Mouse (Mus musculus): ENCODE measurements at regions not wholly inside any gene's neighbourhood (a gene's known extent, or its start where the extent isn't known, plus 50 kb on each side); places are given as distances from the start of the nearest gene placed in this dataset.
"Not testable (repeated sequence)": the region's sequence is repeated elsewhere in the genome, so short reads cannot be mapped to it uniquely, and the experiment has no call there.

- H3K9ac ChIP-seq, H3K4me3 ChIP-seq, H3K4me1 ChIP-seq, H3K27ac ChIP-seq, H3K9me3 ChIP-seq, H3K36me3 ChIP-seq, H3K4me2 ChIP-seq, H3K27me3 ChIP-seq: not testable (repeated sequence)
- peak; percentile 48; the same call in 1 of the 2 replicates for ATAC-seq (ENCODE audit: insufficient number of reproducible peaks, insufficient read depth, low FRiP score, low TSS enrichment, low read depth)
- WGBS = no CpG with 5 or more reads among the region's 5 CpGs
These were observed 125.7 kb upstream of the Sulf2 start for GRCm38 (mm10) chr2:166281137-166281536.

DNA sequence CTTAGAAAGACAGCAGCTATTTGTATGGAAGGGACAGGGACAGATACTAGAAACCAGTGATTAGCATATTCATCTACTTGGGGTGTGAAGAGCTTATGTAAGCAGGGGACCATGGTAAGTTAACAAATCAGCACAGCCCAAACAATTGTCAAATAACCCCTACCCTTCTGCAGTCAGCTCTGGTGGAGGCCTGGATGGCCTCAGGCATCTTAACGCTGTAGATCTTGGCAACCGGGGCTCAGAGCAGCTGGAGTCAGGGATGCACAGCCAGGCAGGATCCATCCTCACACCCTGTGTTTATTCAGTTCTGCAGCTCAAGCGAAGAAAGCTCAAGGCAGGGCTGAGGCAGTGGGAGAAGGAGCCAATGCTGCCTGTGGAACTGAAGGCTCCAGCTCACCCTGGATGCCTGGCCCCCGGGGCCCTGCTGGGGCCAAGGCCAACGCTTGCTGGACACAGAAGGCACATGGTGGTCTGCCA, 125.2 kb upstream of the Sulf2 start:
- H3K4me3 ChIP-seq = no peak overlapping the region
- peaks cover 7% of the 10 kb centered on the region for H3K4me1 ChIP-seq
- 24% methylated on average over 5 of the region's 5 CpGs for WGBS
- no peak overlapping the region for H3K9ac ChIP-seq
- ATAC-seq (ENCODE audit: insufficient number of reproducible peaks, insufficient read depth, low FRiP score, low TSS enrichment, low read depth) = peak; percentile 33; the same call in 1 of the 2 replicates
- no peaks in the 10 kb centered on the region for H3K27me3 ChIP-seq
- no peak overlapping the region; the same call in 1 of the 2 replicates for H3K27ac ChIP-seq
- H3K9me3 ChIP-seq = no peaks in the 10 kb centered on the region
- no peak overlapping the region for H3K4me2 ChIP-seq
- no peaks in the 10 kb centered on the region for H3K36me3 ChIP-seq

- peaks cover 7% of the 10 kb centered on the region for H3K4me1 ChIP-seq
- no peak overlapping the region for H3K4me2 ChIP-seq
- ATAC-seq (ENCODE audit: insufficient number of reproducible peaks, insufficient read depth, low FRiP score, low TSS enrichment, low read depth) = no peak
- H3K9me3 ChIP-seq = no peaks in the 10 kb centered on the region
- no peak overlapping the region for H3K4me3 ChIP-seq
- H3K27ac ChIP-seq = no peak overlapping the region
- H3K9ac ChIP-seq = no peak overlapping the region
- no peaks in the 10 kb centered on the region for H3K27me3 ChIP-seq
- H3K36me3 ChIP-seq = no peaks in the 10 kb centered on the region
- 87% methylated on average over 15 of the region's 15 CpGs for WGBS
These were observed 124.2 kb upstream of the Sulf2 start for GRCm38 (mm10) chr2:166279676-166280075.

- Histone ChIP-seq H3K9ac (no peak overlapping the region), H3K9me3 (no peaks in the 10 kb centered on the region), H3K4me3 (no peak overlapping the region), H3K27me3 (no peaks in the 10 kb centered on the region), H3K36me3 (no peaks in the 10 kb centered on the region), H3K4me2 (no peak overlapping the region), H3K27ac (no peak overlapping the region), H3K4me1 (peaks cover 15% of the 10 kb centered on the region)
- ATAC-seq (ENCODE audit: insufficient number of reproducible peaks, insufficient read depth, low FRiP score, low TSS enrichment, low read depth) = no peak
- WGBS = 82% methylated on average over 8 of the region's 8 CpGs
These were observed 119.9 kb upstream of the Sulf2 start for GRCm38 (mm10) chr2:166275398-166275797.

DNA sequence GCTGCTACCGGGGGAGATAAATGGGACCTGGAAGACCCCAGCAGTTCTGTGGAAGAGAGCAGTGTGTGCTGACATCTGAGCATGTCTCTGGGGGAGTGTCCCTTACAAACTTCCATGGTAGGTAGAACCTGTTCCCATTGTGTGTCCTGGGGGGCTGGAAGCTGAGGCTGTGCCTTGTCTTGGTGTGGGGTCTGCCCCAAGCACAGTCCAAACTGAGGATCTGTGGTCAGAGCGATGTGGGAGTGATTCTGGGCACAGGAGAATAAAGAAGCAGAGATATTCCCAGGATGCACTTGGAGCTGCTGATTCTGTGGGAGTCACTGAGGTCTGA, 118.5 kb upstream of the Sulf2 start:
- Histone ChIP-seq H3K27me3 (no peaks in the 10 kb centered on the region), H3K9ac (no peak overlapping the region), H3K4me1 (peaks cover 14% of the 10 kb centered on the region), H3K36me3 (no peaks in the 10 kb centered on the region), H3K4me3 (no peak overlapping the region), H3K9me3 (no peaks in the 10 kb centered on the region), H3K27ac (peak overlapping the region; percentile 28; the same call in 1 of the 2 replicates), H3K4me2 (no peak overlapping the region)
- ATAC-seq (ENCODE audit: insufficient number of reproducible peaks, insufficient read depth, low FRiP score, low TSS enrichment, low read depth) = no peak
- WGBS = 70% methylated on average over 2 of the region's 2 CpGs

GRCm38 (mm10) chr2:166273312-166274015, 118.0 kb upstream of the Sulf2 start:
- Histone ChIP-seq H3K36me3 (no peaks in the 10 kb centered on the region), H3K27me3 (no peaks in the 10 kb centered on the region), H3K4me3 (no peak overlapping the region), H3K4me2 (no peak overlapping the region), H3K27ac (peak overlapping the region; percentile 28; the same call in 1 of the 2 replicates), H3K4me1 (peaks cover 14% of the 10 kb centered on the region), H3K9me3 (no peaks in the 10 kb centered on the region), H3K9ac (no peak overlapping the region)
- no peak for ATAC-seq (ENCODE audit: insufficient number of reproducible peaks, insufficient read depth, low FRiP score, low TSS enrichment, low read depth)
- WGBS = 63% methylated on average over 23 of the region's 23 CpGs

DNA sequence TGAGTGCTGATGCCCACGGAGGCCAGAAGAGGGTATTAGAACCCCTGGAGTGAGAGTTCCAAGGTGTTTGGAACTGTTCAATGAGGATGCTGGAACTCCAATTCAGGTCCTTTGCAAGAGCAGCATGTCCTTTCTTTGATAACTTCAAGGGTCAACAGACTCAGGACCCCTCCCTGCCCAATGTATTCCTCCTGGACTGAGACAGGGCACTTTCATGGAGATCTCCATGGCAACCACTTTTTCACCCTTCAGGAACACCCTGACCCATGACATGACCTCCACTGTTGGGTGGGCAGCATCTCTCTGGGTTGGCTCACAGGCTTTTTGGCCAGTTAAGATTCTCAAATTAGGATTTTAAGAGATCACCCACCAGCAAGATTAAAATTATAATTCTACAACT, 117.4 kb upstream of the Sulf2 start:
- H3K27ac ChIP-seq = no peak overlapping the region
- H3K4me2 ChIP-seq = no peak overlapping the region
- no peaks in the 10 kb centered on the region for H3K36me3 ChIP-seq
- 81% methylated on average over 1 of the region's 1 CpGs for WGBS
- no peak overlapping the region for H3K9ac ChIP-seq
- no peaks in the 10 kb centered on the region for H3K27me3 ChIP-seq
- peaks cover 14% of the 10 kb centered on the region for H3K4me1 ChIP-seq
- no peak overlapping the region for H3K4me3 ChIP-seq
- ATAC-seq (ENCODE audit: insufficient number of reproducible peaks, insufficient read depth, low FRiP score, low TSS enrichment, low read depth) = no peak
- no peaks in the 10 kb centered on the region for H3K9me3 ChIP-seq

GRCm38 (mm10) chr2:166272190-166272543, 116.7 kb upstream of the Sulf2 start:
- Histone ChIP-seq H3K4me1 (peaks cover 14% of the 10 kb centered on the region), H3K4me2 (no peak overlapping the region), H3K36me3 (no peaks in the 10 kb centered on the region), H3K4me3 (no peak overlapping the region), H3K27ac (no peak overlapping the region), H3K27me3 (no peaks in the 10 kb centered on the region), H3K9me3 (no peaks in the 10 kb centered on the region), H3K9ac (no peak overlapping the region)
- ATAC-seq (ENCODE audit: insufficient number of reproducible peaks, insufficient read depth, low FRiP score, low TSS enrichment, low read depth) = no peak
- 88% methylated on average over 7 of the region's 7 CpGs for WGBS

- Histone ChIP-seq H3K4me3 (no peak overlapping the region), H3K27ac (no peak overlapping the region), H3K4me1 (peaks cover 19% of the 10 kb centered on the region), H3K9me3 (no peaks in the 10 kb centered on the region), H3K36me3 (no peaks in the 10 kb centered on the region), H3K4me2 (no peak overlapping the region), H3K27me3 (no peaks in the 10 kb centered on the region), H3K9ac (no peak overlapping the region)
- WGBS = 50% methylated on average over 11 of the region's 11 CpGs
- ATAC-seq (ENCODE audit: insufficient number of reproducible peaks, insufficient read depth, low FRiP score, low TSS enrichment, low read depth) = no peak
These were observed 116.1 kb upstream of the Sulf2 start for GRCm38 (mm10) chr2:166271373-166272189.

DNA sequence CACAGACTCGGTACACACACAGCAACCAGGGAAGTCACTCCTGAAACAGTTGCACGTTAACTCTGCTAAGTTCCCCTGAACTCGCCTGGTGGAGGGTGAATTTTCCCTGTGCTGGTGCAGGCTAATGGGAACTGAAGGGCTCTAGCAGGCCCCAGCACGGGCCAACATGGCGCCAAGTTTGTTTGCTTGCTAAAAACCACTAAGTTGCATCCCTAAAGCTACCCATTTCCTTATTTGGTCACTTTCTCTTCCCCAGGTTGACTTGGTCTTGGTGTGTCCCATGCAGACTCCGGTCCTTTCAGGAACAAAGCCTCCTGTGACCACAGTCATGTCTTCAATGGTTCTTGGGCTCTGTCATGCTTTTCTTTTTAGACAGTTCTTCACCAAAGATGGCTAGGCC, 114.5 kb upstream of the Sulf2 start:
- WGBS = 87% methylated on average over 6 of the region's 6 CpGs
- Histone ChIP-seq H3K36me3 (no peaks in the 10 kb centered on the region), H3K4me2 (no peak overlapping the region), H3K4me1 (peaks cover 26% of the 10 kb centered on the region), H3K9ac (no peak overlapping the region), H3K27me3 (no peaks in the 10 kb centered on the region), H3K9me3 (no peaks in the 10 kb centered on the region), H3K27ac (no peak overlapping the region), H3K4me3 (no peak overlapping the region)
- no peak for ATAC-seq (ENCODE audit: insufficient number of reproducible peaks, insufficient read depth, low FRiP score, low TSS enrichment, low read depth)

- Histone ChIP-seq H3K27ac (no peak overlapping the region), H3K4me2 (no peak overlapping the region), H3K4me1 (peaks cover 18% of the 10 kb centered on the region), H3K27me3 (no peaks in the 10 kb centered on the region), H3K9ac (no peak overlapping the region), H3K9me3 (no peaks in the 10 kb centered on the region), H3K36me3 (no peaks in the 10 kb centered on the region), H3K4me3 (no peak overlapping the region)
- WGBS = 81% methylated on average over 4 of the region's 4 CpGs
- ATAC-seq (ENCODE audit: insufficient number of reproducible peaks, insufficient read depth, low FRiP score, low TSS enrichment, low read depth) = no peak
These were observed 111.5 kb upstream of the Sulf2 start for GRCm38 (mm10) chr2:166266915-166267314.

GRCm38 (mm10) chr2:166266507-166266906, 111.0 kb upstream of the Sulf2 start:
- WGBS = 54% methylated on average over 9 of the region's 9 CpGs

More at GRCm38 (mm10) chr2:166266507-166266906, 111.0 kb upstream of the Sulf2 start:
- H3K9me3 ChIP-seq = no peaks in the 10 kb centered on the region
- H3K27me3 ChIP-seq = no peaks in the 10 kb centered on the region
- no peak overlapping the region for H3K9ac ChIP-seq
- H3K4me3 ChIP-seq = no peak overlapping the region
- no peak overlapping the region for H3K4me2 ChIP-seq
- H3K27ac ChIP-seq = no peak overlapping the region
- peaks cover 20% of the 10 kb centered on the region for H3K4me1 ChIP-seq
- no peaks in the 10 kb centered on the region for H3K36me3 ChIP-seq
- no peak for ATAC-seq (ENCODE audit: insufficient number of reproducible peaks, insufficient read depth, low FRiP score, low TSS enrichment, low read depth)

Measured in embryonic facial prominence, embryonic 13.5 days (tissue).